Mouse (Mus musculus) liver, embryonic 15.5 days (tissue): ENCODE data around the gene Fgfr2. TPM values are rescaled to one million over a fixed set of nuclear protein-coding genes. Genes with fewer than 3 reads are reported as not detected.

Experiments
- ATAC-seq: fragments of 200-750 bp; cut with Nextera tagmentation; 2 replicates; pipeline ENCODE4 v1.8.0; 2017; ENCODE audit warnings: moderate number of reproducible peaks, mild to moderate bottlenecking, moderate library complexity; ENCODE audit not compliant: insufficient read depth
- H3K27ac ChIP-seq: fragments of 300-500 bp; sonication (generic); replicated peaks from 2 replicates; pipeline ENCODE4 v1.5.1; 2015; ENCODE audit warnings: mild to moderate bottlenecking, inconsistent platforms
- H3K27me3 ChIP-seq: fragments of 300-500 bp; sonication (generic); 2 replicates; pipeline ENCODE4 v1.6.1; 2015; ENCODE audit warnings: mild to moderate bottlenecking, inconsistent platforms
- H3K36me3 ChIP-seq: fragments of 300-500 bp; sonication (generic); replicated peaks from 2 replicates; pipeline ENCODE4 v1.6.1; 2015; ENCODE audit warnings: moderate library complexity, mild to moderate bottlenecking, inconsistent platforms
- H3K4me1 ChIP-seq: fragments of 300-500 bp; sonication (generic); replicated peaks from 2 replicates; pipeline ENCODE4 v1.6.1; 2015; ENCODE audit warnings: inconsistent platforms
- H3K4me2 ChIP-seq: fragments of 300-500 bp; sonication (generic); 2 replicates; pipeline ENCODE4 v1.6.1; 2015; ENCODE audit warnings: moderate library complexity, mild to moderate bottlenecking, inconsistent platforms
- H3K4me3 ChIP-seq: fragments of 300-500 bp; sonication (generic); replicated peaks from 2 replicates; pipeline ENCODE4 v1.5.1; 2015; ENCODE audit warnings: mild to moderate bottlenecking, inconsistent platforms
- H3K9ac ChIP-seq: fragments of 300-500 bp; sonication (generic); 2 replicates; pipeline ENCODE4 v1.6.1; 2015; ENCODE audit warnings: moderate library complexity, mild to moderate bottlenecking, inconsistent platforms
- H3K9me3 ChIP-seq: fragments of 300-500 bp; sonication (generic); replicated peaks from 2 replicates; pipeline ENCODE4 v1.6.1; 2016; ENCODE audit warnings: inconsistent platforms
- WGBS: fragments of 180-500 bp; shearing (Covaris S2); methylation state at CpG from one replicate; pipeline ENCODE4 v1.1.7; 2015; ENCODE audit warnings: mixed read lengths; ENCODE audit not compliant: insufficient replicate concordance; 5-methylcytosine and 5-hydroxymethylcytosine counted together
- polyA plus RNA-seq: library from polyadenylated mRNA; unstranded; fragments of >200 nt; fragmentation: Nextera tagmentation; extraction: Ambion mirVana; gene quantifications from 2 replicates; pipeline ENCODE4 v1.2.1, GENCODE M21; 2015

Gene Fgfr2
- polyA plus RNA-seq, 1 experiment from 2014 or later = 10.5 TPM

DNA sequence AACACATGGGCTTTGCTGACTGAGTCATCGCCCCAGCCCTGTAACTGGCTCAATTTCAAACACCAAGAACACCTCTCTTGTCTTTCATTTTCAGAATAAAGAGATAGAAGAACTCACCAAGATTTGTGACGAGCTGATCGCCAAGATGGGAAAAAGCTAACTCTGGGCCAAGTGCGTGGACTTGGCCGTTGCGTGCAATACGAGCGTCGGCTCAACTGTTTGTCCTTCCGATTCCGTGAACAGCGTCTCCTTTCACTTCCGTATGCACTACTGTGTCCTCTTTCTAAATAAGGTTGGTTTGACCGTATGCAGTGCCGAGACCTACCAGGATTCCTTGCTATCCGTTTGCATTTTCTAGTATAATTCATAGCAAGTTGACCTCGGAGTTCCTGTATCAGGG, 2359.0 kb downstream of the Fgfr2 start:
- Histone ChIP-seq H3K27me3 (no peaks in the 10 kb centered on the region), H3K9ac (no peak overlapping the region), H3K4me2 (no peak overlapping the region), H3K27ac (no peak overlapping the region), H3K4me3 (no peak overlapping the region), H3K9me3 (no peaks in the 10 kb centered on the region), H3K4me1 (no peaks in the 10 kb centered on the region), H3K36me3 (no peaks in the 10 kb centered on the region)
- 78% methylated on average over 17 of the region's 17 CpGs for WGBS
- no peak for ATAC-seq

DNA sequence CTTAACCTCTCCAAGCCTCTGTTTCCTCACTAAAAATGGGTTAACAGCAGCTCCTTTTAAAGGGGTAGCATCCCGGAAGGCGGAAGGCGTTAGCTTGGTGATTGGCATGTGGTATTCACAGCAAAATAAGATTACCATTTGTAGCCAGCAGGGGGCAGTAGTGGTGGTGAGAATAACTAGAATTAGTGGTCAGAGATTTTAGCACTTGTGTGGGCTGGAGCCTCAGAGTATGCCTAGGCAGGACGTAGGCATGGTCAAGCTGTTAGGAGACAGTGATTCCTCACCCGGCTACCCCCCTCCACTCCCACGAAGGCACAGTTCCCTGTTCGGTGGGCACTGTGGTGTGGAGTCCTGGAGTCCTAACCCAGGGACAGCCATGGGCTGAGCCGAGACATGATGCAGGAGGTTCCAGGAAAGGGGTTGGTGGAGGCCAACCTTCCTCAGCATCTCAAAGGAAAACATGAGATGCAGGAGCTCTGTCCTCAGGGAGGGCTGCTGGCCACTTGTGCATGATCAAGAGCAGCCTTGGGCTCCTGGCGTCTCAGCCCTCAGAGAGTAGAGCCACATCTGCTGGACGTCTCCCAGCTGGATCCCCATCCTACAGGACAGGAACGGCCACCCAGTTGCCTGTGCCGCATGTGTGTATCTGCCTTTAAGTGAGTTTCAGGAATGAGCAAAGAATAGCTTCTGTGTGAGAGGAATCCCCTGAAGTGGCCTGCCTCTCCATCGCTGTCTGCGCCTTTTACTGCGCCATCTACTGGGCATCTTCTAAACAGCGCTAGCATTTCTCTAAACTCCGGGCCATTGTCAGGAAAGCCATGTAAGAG, 2360.9 kb downstream of the Fgfr2 start:
- Histone ChIP-seq H3K4me3 (no peak overlapping the region), H3K4me1 (no peaks in the 10 kb centered on the region), H3K36me3 (no peaks in the 10 kb centered on the region), H3K27ac (no peak overlapping the region), H3K9ac (no peak overlapping the region), H3K9me3 (no peaks in the 10 kb centered on the region), H3K4me2 (no peak overlapping the region), H3K27me3 (no peaks in the 10 kb centered on the region)
- WGBS = 37% methylated on average over 17 of the region's 17 CpGs
- no peak for ATAC-seq

DNA sequence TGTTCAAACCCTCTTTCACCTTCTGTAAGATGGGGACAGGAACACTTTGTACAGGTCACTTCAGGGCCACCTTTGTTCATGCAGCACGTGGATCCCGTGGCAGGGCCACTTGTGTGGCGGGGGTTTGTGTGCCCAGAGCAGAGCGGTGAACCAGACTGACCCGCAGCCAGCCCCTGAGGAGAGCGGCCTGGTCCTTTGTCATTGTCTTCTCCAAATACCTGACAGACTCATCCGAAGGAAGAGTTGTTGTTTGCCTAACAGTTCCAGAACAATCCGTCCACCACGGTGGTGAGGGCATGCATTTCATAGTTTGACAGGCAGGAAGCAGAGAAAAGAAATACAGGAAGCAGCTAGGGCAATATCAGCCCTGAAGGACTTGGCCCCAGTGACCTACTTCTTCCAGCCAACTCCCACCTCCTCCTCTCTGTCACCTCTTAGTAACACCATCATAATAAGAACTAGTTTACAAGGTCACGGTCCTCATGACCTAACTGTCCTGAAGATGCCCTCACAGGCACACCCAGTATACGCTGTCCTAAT, 2365.8 kb downstream of the Fgfr2 start:
- ATAC-seq = no peak
- Histone ChIP-seq H3K4me3 (no peak overlapping the region), H3K4me1 (no peaks in the 10 kb centered on the region), H3K27me3 (no peaks in the 10 kb centered on the region), H3K9ac (no peak overlapping the region), H3K4me2 (no peak overlapping the region), H3K36me3 (no peaks in the 10 kb centered on the region), H3K9me3 (no peaks in the 10 kb centered on the region), H3K27ac (no peak overlapping the region)
- WGBS = 54% methylated on average over 11 of the region's 11 CpGs

GRCm38 (mm10) chr7:130756343-130756835, 2366.8 kb downstream of the Fgfr2 start:
- no peak overlapping the region for H3K9ac ChIP-seq
- no peak overlapping the region for H3K4me2 ChIP-seq
- H3K27ac ChIP-seq = no peak overlapping the region
- no peaks in the 10 kb centered on the region for H3K9me3 ChIP-seq
- H3K4me1 ChIP-seq = no peaks in the 10 kb centered on the region
- H3K27me3 ChIP-seq = no peaks in the 10 kb centered on the region
- ATAC-seq = no peak
- WGBS = 50% methylated on average over 7 of the region's 7 CpGs
- no peaks in the 10 kb centered on the region for H3K36me3 ChIP-seq
- no peak overlapping the region for H3K4me3 ChIP-seq

DNA sequence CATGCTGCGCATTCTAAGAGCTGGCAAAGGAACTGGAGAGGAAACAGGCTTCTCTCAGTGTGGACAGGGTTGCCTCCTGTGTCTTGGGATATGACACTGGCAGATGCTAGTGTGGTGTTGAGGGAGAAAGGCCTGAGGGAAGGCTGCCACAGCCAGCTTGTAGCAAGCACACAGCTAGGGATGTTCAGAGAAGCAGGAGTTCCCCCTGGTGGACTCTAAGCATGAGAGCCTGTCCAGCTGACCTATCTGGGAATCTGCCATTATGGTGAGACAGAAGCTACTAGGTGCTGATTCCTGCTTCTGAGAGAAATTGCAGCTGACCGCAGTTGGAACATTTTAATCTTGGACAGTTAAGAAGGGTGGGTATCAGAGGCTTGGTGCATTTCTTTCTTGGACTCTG, 2368.4 kb downstream of the Fgfr2 start:
- no peak for ATAC-seq
- H3K9me3 ChIP-seq = no peaks in the 10 kb centered on the region
- no peak overlapping the region for H3K4me3 ChIP-seq
- H3K4me2 ChIP-seq = no peak overlapping the region
- no peak overlapping the region for H3K9ac ChIP-seq
- no peaks in the 10 kb centered on the region for H3K36me3 ChIP-seq
- H3K4me1 ChIP-seq = no peaks in the 10 kb centered on the region
- 77% methylated on average over 2 of the region's 2 CpGs for WGBS
- no peaks in the 10 kb centered on the region for H3K27me3 ChIP-seq
- no peak overlapping the region for H3K27ac ChIP-seq

DNA sequence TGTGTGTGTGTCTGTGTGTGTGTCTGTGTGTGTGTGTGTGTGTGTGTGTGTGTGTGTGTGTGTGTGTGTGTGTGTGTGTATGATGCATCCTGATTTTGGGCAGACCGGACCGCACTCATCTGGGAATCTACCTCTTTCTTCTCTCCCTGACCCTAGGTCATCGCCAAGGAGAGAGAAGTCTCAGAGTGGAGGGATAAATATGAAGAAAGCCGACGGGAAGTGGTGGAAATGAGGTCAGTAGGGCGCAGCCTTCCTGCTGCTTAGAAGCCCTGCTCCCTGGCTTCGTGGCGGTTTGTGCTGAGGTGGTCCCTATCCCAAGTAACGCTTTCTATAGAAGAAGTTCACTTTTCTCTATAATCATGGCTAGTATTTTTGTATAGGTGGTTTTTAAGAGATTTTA, 2371.5 kb downstream of the Fgfr2 start:
- no peak overlapping the region for H3K27ac ChIP-seq
- H3K27me3 ChIP-seq = no peaks in the 10 kb centered on the region
- H3K4me2 ChIP-seq = no peak overlapping the region
- no peaks in the 10 kb centered on the region for H3K9me3 ChIP-seq
- 52% methylated on average over 8 of the region's 9 CpGs for WGBS
- ATAC-seq = no peak
- no peaks in the 10 kb centered on the region for H3K4me1 ChIP-seq
- H3K4me3 ChIP-seq = no peak overlapping the region
- no peak overlapping the region for H3K9ac ChIP-seq
- no peaks in the 10 kb centered on the region for H3K36me3 ChIP-seq

- no peak for ATAC-seq
- H3K27ac ChIP-seq = no peak overlapping the region
These were observed 2372.2 kb downstream of the Fgfr2 start for GRCm38 (mm10) chr7:130750752-130751490.

DNA sequence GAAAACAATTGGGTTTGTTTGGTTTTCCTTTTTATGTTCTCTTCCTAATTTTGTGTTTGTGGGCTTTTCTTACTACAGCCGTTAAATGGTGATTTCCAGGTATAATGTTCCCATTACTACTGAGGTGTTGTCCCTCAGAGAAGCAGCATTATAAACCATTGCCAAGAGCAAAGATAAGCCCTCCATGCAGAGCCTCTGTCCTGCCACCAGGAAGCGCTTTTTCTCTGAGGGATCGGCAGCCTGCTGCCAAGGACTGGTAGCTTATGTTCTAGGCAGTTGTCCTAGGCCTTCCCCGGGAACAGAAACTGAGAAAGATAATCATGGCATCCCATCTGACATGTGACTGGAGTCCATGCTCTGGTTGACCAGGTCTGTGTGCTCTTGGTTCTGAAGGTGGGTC, 2374.0 kb downstream of the Fgfr2 start:
- H3K4me3 ChIP-seq = no peak overlapping the region
- H3K9ac ChIP-seq = no peak overlapping the region
- H3K4me1 ChIP-seq = no peaks in the 10 kb centered on the region
- no peak overlapping the region for H3K4me2 ChIP-seq
- no peaks in the 10 kb centered on the region for H3K36me3 ChIP-seq
- ATAC-seq = no peak
- H3K9me3 ChIP-seq = no peaks in the 10 kb centered on the region
- H3K27ac ChIP-seq = no peak overlapping the region
- WGBS = 70% methylated on average over 4 of the region's 4 CpGs
- no peaks in the 10 kb centered on the region for H3K27me3 ChIP-seq

More at GRCm38 (mm10) chr7:130750752-130751490, 2372.2 kb downstream of the Fgfr2 start:
- Histone ChIP-seq H3K36me3 (no peaks in the 10 kb centered on the region), H3K9ac (no peak overlapping the region), H3K4me2 (no peak overlapping the region), H3K4me3 (no peak overlapping the region), H3K9me3 (no peaks in the 10 kb centered on the region), H3K4me1 (no peaks in the 10 kb centered on the region), H3K27me3 (no peaks in the 10 kb centered on the region)
- 63% methylated on average over 17 of the region's 17 CpGs for WGBS

GRCm38 (mm10) chr7:130743239-130744025, 2379.7 kb downstream of the Fgfr2 start:
- no peak overlapping the region for H3K27ac ChIP-seq
- no peak overlapping the region for H3K9ac ChIP-seq
- H3K4me2 ChIP-seq = no peak overlapping the region
- H3K4me1 ChIP-seq = no peaks in the 10 kb centered on the region
- ATAC-seq = no peak
- WGBS = 70% methylated on average over 9 of the region's 9 CpGs
- H3K27me3 ChIP-seq = no peaks in the 10 kb centered on the region
- no peaks in the 10 kb centered on the region for H3K36me3 ChIP-seq
- H3K4me3 ChIP-seq = no peak overlapping the region
- H3K9me3 ChIP-seq = no peaks in the 10 kb centered on the region

DNA sequence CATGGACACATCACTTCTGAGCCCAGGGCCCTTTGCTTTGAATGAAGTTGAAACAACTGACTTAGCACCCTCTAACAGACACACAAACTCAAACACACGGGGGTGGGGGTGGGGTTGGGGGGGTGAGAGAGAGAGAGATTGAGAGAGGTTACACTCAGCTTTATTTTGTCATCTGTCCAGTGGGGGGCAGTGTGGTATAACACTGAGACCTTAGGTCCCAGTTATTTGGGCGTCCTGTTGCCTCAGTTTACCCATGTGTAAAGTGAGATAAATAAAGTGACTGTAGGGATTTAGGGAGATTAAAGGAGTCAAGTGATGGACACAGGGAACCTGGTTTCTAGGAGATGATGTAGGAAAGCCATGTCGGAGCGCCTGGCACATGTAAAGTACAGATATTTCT, 2382.1 kb downstream of the Fgfr2 start:
- no peaks in the 10 kb centered on the region for H3K9me3 ChIP-seq
- H3K27ac ChIP-seq = no peak overlapping the region
- H3K4me2 ChIP-seq = no peak overlapping the region
- H3K9ac ChIP-seq = no peak overlapping the region
- 57% methylated on average over 4 of the region's 4 CpGs for WGBS
- no peaks in the 10 kb centered on the region for H3K27me3 ChIP-seq
- no peak overlapping the region for H3K4me3 ChIP-seq
- H3K36me3 ChIP-seq = no peaks in the 10 kb centered on the region
- no peak for ATAC-seq
- H3K4me1 ChIP-seq = no peaks in the 10 kb centered on the region
